Mouse (Mus musculus): Measurements from ENCODE around the gene Ptch2. TPM values are rescaled to one million over a fixed set of nuclear protein-coding genes. Genes with fewer than 3 reads are reported as not detected.

The Ptch2 gene
- polyA plus RNA-seq, 1 experiment from 2014 or later: 10.4 TPM

GRCm38 (mm10) chr4:117159666-117160065 lies 63.8 kb downstream of the Ptch2 start:
- Histone ChIP-seq H3K4me1 (peaks cover 5% of the 10 kb centered on the region; the same call in 1 of the 2 replicates), H3K27ac (no peak overlapping the region), H3K4me2 (replicated peaks) (no peak overlapping the region), H3K4me3 (no peak overlapping the region), H3K9me3 (no peaks in the 10 kb centered on the region), H3K27me3 (no peaks in the 10 kb centered on the region), H3K9ac (no peak overlapping the region), H3K36me3 (peaks cover 51% of the 10 kb centered on the region)
- ATAC-seq (ENCODE audit: insufficient number of reproducible peaks, insufficient read depth, low FRiP score, low TSS enrichment): no peak
- WGBS: 86% methylated on average over 10 of the region's 10 CpGs

- Histone ChIP-seq H3K4me3 (no peak overlapping the region), H3K27me3 (no peaks in the 10 kb centered on the region), H3K4me2 (replicated peaks) (no peak overlapping the region), H3K4me1 (no peaks in the 10 kb centered on the region), H3K27ac (no peak overlapping the region), H3K36me3 (peaks cover 65% of the 10 kb centered on the region), H3K9ac (no peak overlapping the region), H3K9me3 (no peaks in the 10 kb centered on the region)
- 72% methylated on average over 4 of the region's 4 CpGs for WGBS
- no peak for ATAC-seq (ENCODE audit: insufficient number of reproducible peaks, insufficient read depth, low FRiP score, low TSS enrichment)
Observed at GRCm38 (mm10) chr4:117161183-117161582, 65.3 kb downstream of the Ptch2 start.

Small RNA genes lying within 50 kb of the gene (microRNA-seq; reads per million reads assigned to microRNA genes)
- not detected for gene Gm22398

Other genes starting within 250 kb of the Ptch2 start
- gene Zswim5, start 218.7 kb upstream of the Ptch2 start, polyA plus RNA-seq (2016; fragmentation: Nextera tagmentation; extraction: Ambion mirVana): 1.3 and 1.5 TPM in 2 replicates
- gene Urod, start 101.7 kb upstream of the Ptch2 start, polyA plus RNA-seq (2016; fragmentation: Nextera tagmentation; extraction: Ambion mirVana): 107 and 110 TPM in 2 replicates
- 11.9 and 14.6 TPM in 2 replicates for gene Hectd3, start 100.8 kb upstream of the Ptch2 start, polyA plus RNA-seq (2016; fragmentation: Nextera tagmentation; extraction: Ambion mirVana)
- 43.8 and 45.5 TPM in 2 replicates for gene Eif2b3, start 76.7 kb upstream of the Ptch2 start, polyA plus RNA-seq (2016; fragmentation: Nextera tagmentation; extraction: Ambion mirVana)
- 4.4 and 4.9 TPM in 2 replicates for gene Btbd19, start 29.6 kb downstream of the Ptch2 start, polyA plus RNA-seq (2016; fragmentation: Nextera tagmentation; extraction: Ambion mirVana)
- not detected in 2 replicates for gene Tctex1d4, start 30.7 kb downstream of the Ptch2 start, polyA plus RNA-seq (2016; fragmentation: Nextera tagmentation; extraction: Ambion mirVana)
- gene Plk3, start 37.9 kb downstream of the Ptch2 start, polyA plus RNA-seq (2016; fragmentation: Nextera tagmentation; extraction: Ambion mirVana): 5.0 and 5.5 TPM in 2 replicates
- gene Rps8, start 60.2 kb downstream of the Ptch2 start, polyA plus RNA-seq (2016; fragmentation: Nextera tagmentation; extraction: Ambion mirVana): 804 and 834 TPM in 2 replicates
- gene Kif2c, start 86.6 kb downstream of the Ptch2 start, polyA plus RNA-seq (2016; fragmentation: Nextera tagmentation; extraction: Ambion mirVana): 83.8 and 89.5 TPM in 2 replicates
- 11.3 and 11.8 TPM in 2 replicates for gene Tmem53, start 155.9 kb downstream of the Ptch2 start, polyA plus RNA-seq (2016; fragmentation: Nextera tagmentation; extraction: Ambion mirVana)
- 0.64 and 1.3 TPM in 2 replicates for gene Armh1, start 156.1 kb downstream of the Ptch2 start, polyA plus RNA-seq (2016; fragmentation: Nextera tagmentation; extraction: Ambion mirVana)